Mouse (Mus musculus) retina, postnatal 1 day (tissue): ENCODE results near the gene Crtc3.

Experiments
- DNase-seq: peaks from one replicate; pipeline ENCODE4 v3.0.0-alpha.2; 2012

Crtc3 gene

GRCm38 (mm10) chr7:80680218-80680847 is 8.3 kb downstream of the Crtc3 start:
- peak; percentile 51 for DNase-seq

DNA sequence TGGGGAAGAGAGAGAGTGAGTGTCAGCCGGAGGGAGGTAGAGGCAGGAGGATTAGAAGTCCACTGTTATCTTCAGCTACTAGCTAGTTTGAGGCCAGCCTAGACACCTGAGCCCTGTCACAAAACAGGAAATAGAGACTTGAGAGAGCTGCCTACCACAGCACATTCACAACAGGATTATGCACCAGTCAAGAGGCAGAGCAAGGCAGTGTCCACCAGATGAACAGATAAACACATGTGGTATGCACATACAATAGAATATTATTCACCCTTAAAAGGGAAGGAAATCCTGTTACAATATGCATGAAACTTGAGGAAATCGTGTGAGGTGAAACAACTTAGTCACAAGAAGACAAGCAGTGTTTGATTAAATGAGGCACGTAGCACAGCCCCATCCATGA is 16.4 kb downstream of the Crtc3 start:
- no peak for DNase-seq

DNA sequence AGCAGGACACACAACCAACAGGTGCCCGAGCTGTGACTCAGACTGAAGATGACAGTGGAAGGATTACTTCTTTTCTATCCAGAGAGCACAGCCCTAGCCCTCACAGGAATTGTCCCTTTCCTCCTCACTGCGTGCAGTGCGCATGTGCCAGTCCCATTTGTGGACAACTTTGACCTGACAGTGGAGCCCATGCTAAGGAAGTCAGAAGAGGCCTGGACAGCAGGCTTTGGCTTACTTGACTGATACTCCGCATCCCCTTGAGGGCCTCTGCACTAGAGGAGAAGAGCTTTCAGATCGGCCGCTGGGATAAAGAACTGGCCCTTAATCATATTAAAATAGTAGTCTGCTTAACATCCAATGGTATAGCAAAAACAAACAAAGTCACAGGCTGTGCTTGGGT is 17.8 kb downstream of the Crtc3 start:
- DNase-seq, result no peak

DNA sequence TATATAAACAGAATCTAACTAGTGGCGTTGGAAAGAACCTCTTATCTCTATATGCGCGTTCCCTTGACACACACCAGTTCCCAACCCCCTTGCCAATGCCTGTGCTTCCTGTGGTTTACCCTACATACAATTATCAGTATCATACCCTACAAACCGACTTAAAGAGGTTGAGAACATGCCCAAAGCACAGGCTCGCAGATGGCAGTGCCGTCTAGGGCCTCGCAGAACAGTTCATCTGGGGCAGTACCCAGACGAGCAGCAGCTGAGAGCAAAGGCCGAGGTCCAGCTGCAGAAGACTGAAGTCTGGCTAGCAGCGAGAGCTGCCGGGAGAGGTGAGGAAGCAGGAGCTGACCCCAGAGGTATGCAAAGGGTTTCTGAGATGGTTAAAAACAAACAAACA is 21.5 kb downstream of the Crtc3 start:
- DNase-seq, result no peak

DNA sequence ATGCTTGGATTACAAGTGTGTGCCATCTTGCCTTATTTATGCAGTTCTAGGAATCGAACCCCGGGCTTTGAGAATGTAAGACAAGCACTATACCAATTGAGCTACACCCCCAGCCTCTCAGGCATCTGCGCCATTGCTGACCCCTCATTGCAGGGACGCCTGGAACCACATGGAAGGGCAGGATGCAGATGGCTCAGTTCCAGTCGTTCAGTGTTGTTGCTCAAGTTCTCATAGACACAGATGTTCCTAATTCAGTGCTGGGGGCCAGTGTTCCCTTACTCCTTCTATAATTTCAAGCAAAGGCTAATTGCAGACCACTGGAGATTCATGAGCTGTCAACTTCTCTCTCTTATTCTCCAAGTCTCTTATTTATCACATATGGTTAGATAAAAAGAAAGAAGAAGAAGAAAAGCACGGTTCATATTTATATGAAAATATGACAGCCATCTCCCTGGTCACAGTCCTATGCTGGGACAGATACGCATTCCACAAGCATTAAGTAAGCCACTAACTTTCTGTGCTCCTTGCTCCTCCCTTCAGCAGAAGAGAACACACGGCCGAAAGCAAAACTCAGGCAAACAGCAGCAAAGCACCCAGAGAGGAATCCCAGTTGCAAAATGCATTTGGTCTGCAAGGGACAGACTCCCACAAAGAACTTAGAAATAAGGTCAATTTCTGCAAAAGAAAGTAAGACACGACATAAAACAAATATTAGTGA is 22.3 kb downstream of the Crtc3 start:
- DNase-seq, result no peak

DNA sequence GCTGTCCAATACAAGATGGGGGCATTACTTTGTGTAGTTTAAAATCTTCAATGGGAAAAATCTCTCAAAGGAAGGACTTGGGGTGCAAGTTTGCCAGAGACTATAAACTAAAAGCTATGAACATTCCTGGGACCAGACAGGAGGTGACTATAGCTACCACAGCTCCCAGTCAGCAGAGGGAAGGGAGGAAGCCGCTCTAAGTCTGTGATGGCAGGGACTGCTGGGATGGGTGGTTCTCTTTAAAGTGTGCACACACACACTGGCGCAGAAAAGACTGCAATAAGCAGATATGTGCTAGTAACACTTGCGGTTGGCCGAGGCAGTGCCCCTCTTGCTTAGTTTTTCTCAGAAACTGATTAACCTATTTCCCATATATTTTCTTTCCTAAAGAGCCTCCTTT is 27.6 kb downstream of the Crtc3 start:
- DNase-seq, result no peak

GRCm38 (mm10) chr7:80660619-80661018 is 28.1 kb downstream of the Crtc3 start:
- DNase-seq, result no peak

DNA sequence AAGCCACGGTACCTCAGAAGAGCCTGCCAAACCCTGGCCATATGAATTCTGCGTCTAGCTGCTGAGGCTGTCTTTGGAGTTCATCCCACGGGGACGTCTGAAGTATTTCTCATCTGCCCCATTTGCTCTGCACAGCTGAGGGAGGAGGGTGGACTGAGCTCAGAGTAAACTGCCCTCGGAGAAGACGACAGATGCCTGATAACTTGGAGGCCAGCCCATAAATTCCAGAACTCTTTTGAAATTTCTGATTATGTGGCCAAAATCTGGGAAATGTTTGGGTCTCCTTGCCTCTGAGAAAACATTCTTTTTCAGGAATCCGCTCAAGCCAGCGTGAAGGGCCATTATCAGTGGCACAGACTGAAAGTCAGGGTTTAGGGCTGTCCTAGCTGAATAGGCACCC is 30.8 kb downstream of the Crtc3 start:
- DNase-seq, result no peak

DNA sequence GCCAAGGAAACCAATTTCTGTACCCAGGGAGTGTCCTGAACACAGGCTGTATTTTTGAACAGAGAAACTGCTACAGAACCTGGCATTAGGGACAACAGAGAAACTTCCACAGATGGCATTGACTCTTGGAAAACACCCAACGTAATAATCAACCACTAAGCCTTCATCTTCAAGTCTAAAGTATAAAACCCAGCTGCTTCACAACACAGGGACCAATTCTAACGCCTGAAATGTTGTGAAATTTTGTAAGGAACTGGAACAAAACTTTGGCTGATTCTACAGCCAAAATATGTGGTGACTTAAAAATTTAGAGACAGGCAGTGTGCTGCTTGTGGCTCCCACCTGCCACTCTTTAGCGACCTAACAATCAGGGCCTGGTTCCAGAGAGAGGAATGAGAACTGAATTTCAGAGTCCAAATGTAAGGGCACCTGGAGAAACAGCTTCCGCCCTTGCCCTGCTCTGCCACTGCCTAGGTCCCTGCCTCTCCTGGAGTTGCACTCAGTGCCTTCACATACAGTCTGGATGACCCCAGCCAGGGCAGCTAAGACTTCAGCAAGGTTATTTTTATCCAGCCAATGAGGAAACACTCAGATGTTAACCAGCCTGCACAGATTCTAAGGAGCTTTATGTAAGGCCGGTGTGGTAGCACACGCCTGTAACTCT is 33.2 kb downstream of the Crtc3 start:
- peak; percentile 45 for DNase-seq

- no peak for DNase-seq
These were observed 33.8 kb downstream of the Crtc3 start for GRCm38 (mm10) chr7:80654926-80655325.

- DNase-seq, result no peak
These were observed 34.3 kb downstream of the Crtc3 start for GRCm38 (mm10) chr7:80654393-80654792.

DNA sequence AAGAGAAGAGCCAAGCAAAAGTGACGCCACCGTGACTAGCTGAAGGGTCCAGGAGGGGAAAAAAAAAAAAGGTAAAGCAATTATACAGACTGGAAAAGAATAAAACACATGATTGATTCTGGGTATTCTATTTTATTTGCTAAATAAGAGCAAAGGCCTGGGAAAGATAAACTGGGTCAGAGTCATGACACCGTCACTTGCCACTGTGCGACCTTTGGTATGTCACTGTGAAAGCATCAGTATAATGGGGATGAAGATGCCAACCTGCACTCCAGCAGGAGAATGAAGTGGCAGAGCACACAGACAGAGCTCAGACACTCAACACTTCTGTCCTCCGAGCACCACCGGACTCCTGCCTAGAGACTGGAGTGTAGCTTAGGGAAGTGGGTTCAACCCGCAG is 34.7 kb downstream of the Crtc3 start:
- DNase-seq, result no peak

DNA sequence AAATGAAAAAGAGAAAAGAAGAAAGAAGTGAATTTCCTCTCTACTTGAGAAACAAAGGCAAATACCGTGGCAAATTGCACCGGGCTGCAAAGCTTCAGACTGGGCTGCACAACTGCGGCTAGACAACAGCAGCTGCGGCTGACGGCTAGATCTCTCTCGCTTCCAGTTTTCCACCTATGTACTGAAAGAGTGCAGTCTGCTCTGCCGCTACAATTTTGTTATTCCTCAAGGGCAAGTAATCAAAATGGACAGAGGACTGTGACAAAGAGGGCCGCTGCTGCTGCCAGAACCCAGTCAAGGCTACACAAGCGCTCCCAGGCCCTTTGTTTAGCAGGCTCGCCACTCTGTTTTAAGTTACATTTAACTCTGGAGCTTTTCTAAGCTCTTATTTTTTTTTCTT is 35.6 kb downstream of the Crtc3 start:
- no peak for DNase-seq

DNA sequence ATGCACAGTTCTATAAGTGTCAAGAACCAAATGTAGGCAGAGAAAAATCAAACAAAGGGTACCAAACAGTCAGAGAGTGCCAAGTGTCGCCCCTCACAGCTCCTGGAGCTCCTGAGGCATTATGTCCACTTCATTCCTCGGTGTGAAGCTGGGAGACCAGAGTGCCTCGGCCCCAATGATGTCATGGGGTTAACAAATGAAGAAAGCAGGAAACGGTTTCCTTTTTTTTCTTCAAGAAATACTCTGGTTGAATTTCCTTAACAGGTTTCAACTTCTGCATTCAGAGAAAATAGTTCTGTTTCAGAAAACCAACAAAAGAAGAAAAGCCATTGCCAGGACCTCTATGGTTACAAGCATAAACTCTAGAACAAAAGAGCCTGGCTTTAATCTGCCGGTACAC is 36.4 kb downstream of the Crtc3 start:
- DNase-seq, result no peak

- peak; percentile 33 for DNase-seq
These were observed 41.2 kb downstream of the Crtc3 start for GRCm38 (mm10) chr7:80647437-80647871.

- DNase-seq, result peak; percentile 76
These were observed 42.3 kb downstream of the Crtc3 start for GRCm38 (mm10) chr7:80646093-80647025.

- no peak for DNase-seq
These were observed 45.6 kb downstream of the Crtc3 start for GRCm38 (mm10) chr7:80642976-80643666.

GRCm38 (mm10) chr7:80642552-80642951 is 46.1 kb downstream of the Crtc3 start:
- no peak for DNase-seq

DNA sequence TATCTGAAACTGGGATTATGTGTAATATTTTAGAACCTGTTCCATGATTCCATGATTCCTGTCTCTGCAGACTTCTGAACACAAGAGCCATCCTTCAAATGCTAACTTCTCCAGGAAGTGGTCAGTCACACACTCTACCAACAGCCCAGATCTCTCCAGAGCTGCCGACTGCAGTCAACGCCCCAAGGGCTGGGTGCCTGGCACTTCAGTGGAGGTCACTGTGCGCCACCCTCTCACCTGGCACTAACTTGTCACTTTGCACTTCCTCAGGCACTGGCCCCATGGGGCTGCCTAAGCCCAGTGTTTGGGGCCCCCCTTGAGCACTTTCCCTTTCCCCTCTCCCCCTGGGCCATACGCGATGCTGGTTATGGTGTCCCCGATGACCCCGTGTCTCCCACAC is 46.8 kb downstream of the Crtc3 start:
- DNase-seq, result no peak

- peak; percentile 77 for DNase-seq
These were observed 47.2 kb downstream of the Crtc3 start for GRCm38 (mm10) chr7:80641497-80641896.

DNA sequence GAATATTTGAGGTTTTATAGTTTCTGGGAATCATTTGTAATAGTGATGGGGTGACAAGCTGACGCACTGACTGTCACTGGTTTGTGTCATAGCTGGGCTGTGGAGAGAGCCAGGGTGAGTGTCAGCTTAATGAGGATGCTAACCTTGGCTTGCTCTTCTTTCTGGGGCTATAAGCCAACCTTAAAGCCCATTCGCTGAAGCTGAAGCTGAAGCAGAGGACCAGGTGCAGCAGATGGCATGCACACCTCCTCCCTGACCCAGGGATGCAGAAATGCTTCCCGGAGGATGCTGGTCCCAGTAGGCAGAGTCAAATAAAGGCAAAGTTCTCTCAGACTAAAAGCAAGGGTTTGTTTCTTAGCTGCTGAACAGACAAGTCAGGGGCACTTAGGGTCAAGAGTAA is 48.7 kb downstream of the Crtc3 start:
- no peak for DNase-seq

- DNase-seq, result no peak
These were observed 50.2 kb downstream of the Crtc3 start for GRCm38 (mm10) chr7:80638460-80638859.
